Mouse (Mus musculus) heart, embryonic 11.5 days (tissue): Measurements from ENCODE around the gene Ptprm. TPM values are rescaled to one million over a fixed set of nuclear protein-coding genes. Genes with fewer than 3 reads are reported as not detected.

ENCODE experiments used
- ATAC-seq: fragments of 200-750 bp; cut with Nextera tagmentation; replicated peaks from 2 replicates; pipeline ENCODE4 v1.8.0; 2017; ENCODE audit warnings: moderate library complexity; ENCODE audit not compliant: insufficient number of reproducible peaks, low FRiP score, low TSS enrichment
- H3K27ac ChIP-seq: fragments of 300-500 bp; sonication (generic); 2 replicates; pipeline ENCODE4 v1.5.1; 2014; ENCODE audit warnings: mild to moderate bottlenecking, low read depth, low read length
- H3K27me3 ChIP-seq: fragments of 300-500 bp; sonication (generic); 2 replicates; pipeline ENCODE4 v1.6.1; 2014; ENCODE audit warnings: mild to moderate bottlenecking, low read length, mixed read lengths; ENCODE audit not compliant: control insufficient read depth, insufficient read depth
- H3K36me3 ChIP-seq: fragments of 300-500 bp; sonication (generic); 2 replicates; pipeline ENCODE4 v1.6.1; 2014; ENCODE audit warnings: mild to moderate bottlenecking, low read length, moderate library complexity, mixed read lengths; ENCODE audit not compliant: control insufficient read depth, insufficient read depth
- H3K4me1 ChIP-seq: fragments of 300-500 bp; sonication (generic); 2 replicates; pipeline ENCODE4 v1.6.1; 2014; ENCODE audit warnings: low read length; ENCODE audit not compliant: control insufficient read depth, insufficient read depth
- H3K4me2 ChIP-seq: fragments of 300-500 bp; sonication (generic); 2 replicates; pipeline ENCODE4 v1.6.1; 2014; ENCODE audit warnings: mild to moderate bottlenecking, moderate library complexity
- H3K4me3 ChIP-seq: fragments of 300-500 bp; sonication (generic); 2 replicates; pipeline ENCODE4 v1.5.1; 2014; ENCODE audit warnings: low read depth, low read length
- H3K9ac ChIP-seq: fragments of 300-500 bp; sonication (generic); 2 replicates; pipeline ENCODE4 v1.6.1; 2014; ENCODE audit warnings: mild to moderate bottlenecking, low read depth, low read length, moderate library complexity
- H3K9me3 ChIP-seq: fragments of 300-500 bp; sonication (generic); replicated peaks from 2 replicates; pipeline ENCODE4 v1.6.1; 2016; ENCODE audit warnings: low read length; ENCODE audit not compliant: control insufficient read depth
- WGBS: fragments of 180-500 bp; shearing (Covaris S2); extraction: QIAGEN DNeasy Blood & Tissue Kit; methylation state at CpG from one replicate; pipeline ENCODE4 v1.1.7; 2014; ENCODE audit not compliant: insufficient replicate concordance; 5-methylcytosine and 5-hydroxymethylcytosine counted together
- polyA plus RNA-seq: library from polyadenylated mRNA; unstranded; fragments of >200 nt; fragmentation: Nextera tagmentation; extraction: Ambion mirVana; gene quantifications from 2 replicates; pipeline ENCODE4 v1.2.1, GENCODE M21; 2014

Gene Ptprm
- polyA plus RNA-seq, 1 experiment from 2014 or later = 15.9 TPM

GRCm38 (mm10) chr17:67304831-67305230, 49.4 kb downstream of the Ptprm start:
- Histone ChIP-seq H3K27me3 (no peaks in the 10 kb centered on the region), H3K4me2 (no peak overlapping the region)
- ATAC-seq = no peak

DNA sequence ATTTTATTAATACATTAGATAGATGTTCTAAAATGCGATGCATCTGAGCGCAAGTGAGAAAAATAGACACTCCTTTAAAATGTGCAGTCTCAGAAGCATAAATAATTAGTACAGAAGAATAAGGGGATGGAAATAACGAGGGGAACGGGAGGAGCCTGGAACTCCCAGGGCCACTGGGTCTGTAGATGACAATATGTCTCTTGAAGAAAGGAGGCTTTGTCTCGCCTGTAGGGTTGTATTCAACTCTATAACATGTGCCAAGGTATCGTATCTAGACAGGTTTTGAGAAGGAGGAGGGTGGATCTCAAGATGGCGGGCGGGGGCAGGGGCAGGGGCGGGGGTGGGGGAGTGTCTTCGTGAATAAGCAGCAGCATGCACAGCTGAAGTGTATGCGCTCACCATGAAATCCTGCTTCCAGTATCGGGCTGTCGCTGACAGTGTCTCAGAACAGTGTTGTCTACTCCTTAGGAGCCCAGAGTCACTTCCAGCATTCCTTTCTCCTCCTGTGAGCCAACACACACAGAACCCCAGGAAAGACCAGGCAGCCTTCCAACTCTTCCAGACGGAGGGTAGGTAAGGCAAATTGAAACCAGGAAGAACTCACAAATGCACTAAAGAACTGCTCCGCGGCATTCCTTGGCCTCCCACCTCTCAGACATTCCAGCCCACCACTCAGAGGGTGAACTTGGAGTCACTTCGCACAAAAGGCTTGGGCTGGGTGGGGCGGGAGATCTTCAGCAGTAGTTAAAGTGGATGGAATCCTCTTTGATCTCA, 50.7 kb downstream of the Ptprm start:
- peak overlapping the region; percentile 1; the same call in 1 of the 2 replicates for H3K4me2 ChIP-seq
- H3K4me1 ChIP-seq = peaks cover 7% of the 10 kb centered on the region; the same call in 1 of the 2 replicates
- H3K27me3 ChIP-seq = no peaks in the 10 kb centered on the region
- H3K9ac ChIP-seq = no peak overlapping the region
- H3K9me3 ChIP-seq = no peaks in the 10 kb centered on the region
- 73% methylated on average over 18 of the region's 18 CpGs for WGBS
- H3K36me3 ChIP-seq = no peaks in the 10 kb centered on the region
- ATAC-seq = no peak
- no peak overlapping the region for H3K27ac ChIP-seq
- H3K4me3 ChIP-seq = no peak overlapping the region

More at GRCm38 (mm10) chr17:67304831-67305230, 49.4 kb downstream of the Ptprm start:
- H3K9ac ChIP-seq = no peak overlapping the region
- 67% methylated on average over 3 of the region's 3 CpGs for WGBS
- H3K36me3 ChIP-seq = no peaks in the 10 kb centered on the region
- no peak overlapping the region for H3K4me3 ChIP-seq
- no peaks in the 10 kb centered on the region for H3K9me3 ChIP-seq
- H3K27ac ChIP-seq = no peak overlapping the region
- H3K4me1 ChIP-seq = peaks cover 18% of the 10 kb centered on the region

DNA sequence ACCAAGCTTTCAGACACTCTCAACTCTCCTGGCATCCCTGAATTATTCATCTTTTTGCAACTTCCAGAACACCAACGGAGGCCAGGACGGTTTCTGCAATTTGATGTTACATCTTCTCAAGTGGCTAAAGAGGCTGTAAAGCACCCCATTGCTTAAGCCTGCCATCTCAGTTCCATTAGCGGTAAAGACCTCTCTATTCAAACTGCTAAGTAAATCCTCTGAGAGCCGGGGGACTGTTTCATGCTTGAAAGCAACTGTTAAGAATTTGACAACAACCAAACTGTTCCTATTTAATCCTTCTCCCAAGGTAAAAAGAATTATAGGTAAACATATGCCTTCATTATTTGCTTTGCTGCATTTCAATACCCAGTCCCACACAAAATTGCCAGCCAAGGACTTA, 51.7 kb downstream of the Ptprm start:
- Histone ChIP-seq H3K4me2 (no peak overlapping the region), H3K4me1 (peaks cover 8% of the 10 kb centered on the region), H3K27me3 (no peaks in the 10 kb centered on the region), H3K9ac (no peak overlapping the region), H3K36me3 (no peaks in the 10 kb centered on the region), H3K9me3 (no peaks in the 10 kb centered on the region), H3K27ac (no peak overlapping the region), H3K4me3 (no peak overlapping the region)
- 57% methylated on average over 4 of the region's 4 CpGs for WGBS
- ATAC-seq = no peak

GRCm38 (mm10) chr17:67302074-67302473, 52.2 kb downstream of the Ptprm start:
- Histone ChIP-seq H3K4me1 (peaks cover 10% of the 10 kb centered on the region), H3K9ac (no peak overlapping the region), H3K9me3 (no peaks in the 10 kb centered on the region), H3K27me3 (no peaks in the 10 kb centered on the region), H3K36me3 (no peaks in the 10 kb centered on the region), H3K4me3 (no peak overlapping the region), H3K27ac (no peak overlapping the region), H3K4me2 (no peak overlapping the region)
- 83% methylated on average over 4 of the region's 4 CpGs for WGBS
- ATAC-seq = no peak

- Histone ChIP-seq H3K4me1 (peaks cover 10% of the 10 kb centered on the region), H3K9me3 (no peaks in the 10 kb centered on the region), H3K4me3 (no peak overlapping the region), H3K27me3 (no peaks in the 10 kb centered on the region), H3K27ac (no peak overlapping the region), H3K4me2 (no peak overlapping the region), H3K36me3 (no peaks in the 10 kb centered on the region), H3K9ac (no peak overlapping the region)
- no peak for ATAC-seq
- 89% methylated on average over 4 of the region's 4 CpGs for WGBS
Measured at GRCm38 (mm10) chr17:67301367-67301766, 52.9 kb downstream of the Ptprm start.

DNA sequence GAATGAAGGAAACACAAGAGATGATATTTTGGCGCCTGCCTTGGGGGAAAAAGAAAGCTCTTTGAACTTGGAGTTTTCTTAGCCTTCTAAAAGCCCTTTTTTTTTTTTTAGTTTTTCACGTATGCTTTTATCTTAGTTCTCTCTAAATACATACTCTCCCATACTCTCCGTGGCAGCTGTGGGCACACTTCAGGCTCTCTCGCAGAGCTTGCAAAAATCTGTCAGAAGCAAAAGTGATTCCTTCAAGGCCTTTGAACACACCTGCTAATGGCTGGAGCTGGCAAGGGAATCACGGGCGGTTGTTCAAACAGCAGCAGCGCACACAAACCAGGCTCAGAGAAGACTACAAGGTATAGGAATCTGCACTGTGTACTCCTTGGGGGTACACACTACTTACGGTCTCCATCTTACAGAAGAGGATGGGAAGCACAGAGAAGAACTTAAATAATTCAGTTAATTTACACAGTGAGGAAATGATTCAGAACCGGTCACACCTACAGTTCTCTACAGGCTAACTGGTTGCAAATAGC, 55.9 kb downstream of the Ptprm start:
- no peaks in the 10 kb centered on the region for H3K36me3 ChIP-seq
- no peak overlapping the region for H3K4me3 ChIP-seq
- no peak for ATAC-seq
- no peak overlapping the region for H3K27ac ChIP-seq
- peaks cover 5% of the 10 kb centered on the region; the same call in 1 of the 2 replicates for H3K4me1 ChIP-seq
- no peaks in the 10 kb centered on the region for H3K27me3 ChIP-seq
- H3K4me2 ChIP-seq = no peak overlapping the region
- no peak overlapping the region for H3K9ac ChIP-seq
- H3K9me3 ChIP-seq = no peaks in the 10 kb centered on the region
- 61% methylated on average over 9 of the region's 9 CpGs for WGBS

DNA sequence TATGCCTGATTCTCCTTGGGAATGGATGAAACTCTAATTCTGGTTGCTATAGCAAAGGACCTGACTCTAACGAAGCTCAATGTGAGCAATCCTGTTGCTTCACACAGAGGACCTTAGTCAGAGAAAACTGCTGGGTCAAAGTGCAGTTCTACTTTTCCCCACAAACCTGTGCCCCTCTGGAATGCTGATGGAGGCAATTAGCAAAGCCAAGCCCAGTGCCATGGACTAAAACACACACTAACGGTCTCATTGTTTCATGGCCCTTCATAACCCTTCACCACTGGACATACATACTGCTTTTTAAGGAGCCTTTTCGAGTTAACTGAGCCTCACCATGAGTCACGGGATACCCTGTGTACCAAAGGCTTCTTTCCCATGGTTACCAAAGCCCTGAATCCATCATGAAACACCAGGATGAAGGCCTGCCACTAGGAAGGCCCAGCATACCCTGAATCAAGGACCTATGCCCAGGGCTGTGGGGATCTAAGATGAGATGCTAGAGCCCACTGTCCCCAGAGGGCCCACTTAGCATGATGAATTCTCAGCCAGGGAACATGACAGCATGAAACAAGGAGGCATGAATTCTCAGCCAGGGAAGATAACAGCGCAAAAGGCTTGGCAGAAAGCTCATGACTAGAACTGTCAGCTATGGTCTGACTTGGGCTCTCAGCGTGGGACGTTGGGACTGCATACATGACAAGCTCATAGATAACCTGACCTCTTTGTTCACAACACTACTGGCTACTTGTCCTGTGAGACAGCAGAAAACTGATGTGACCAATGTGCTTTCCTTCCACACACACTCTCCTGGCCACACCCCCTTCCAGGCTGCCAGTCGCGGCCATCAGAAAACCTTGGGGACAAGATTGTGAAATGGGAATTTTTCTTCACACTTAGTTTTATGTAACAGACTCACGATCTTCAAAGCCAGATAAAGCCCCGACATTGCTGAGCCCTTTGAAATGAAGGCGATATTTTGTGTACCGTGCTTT, 57.4 kb downstream of the Ptprm start:
- Histone ChIP-seq H3K4me1 (peaks cover 5% of the 10 kb centered on the region; the same call in 1 of the 2 replicates), H3K4me2 (no peak overlapping the region), H3K4me3 (no peak overlapping the region), H3K27ac (no peak overlapping the region), H3K9ac (no peak overlapping the region), H3K36me3 (no peaks in the 10 kb centered on the region), H3K27me3 (no peaks in the 10 kb centered on the region), H3K9me3 (no peaks in the 10 kb centered on the region)
- ATAC-seq = no peak
- WGBS = 76% methylated on average over 13 of the region's 13 CpGs

- Histone ChIP-seq H3K9me3 (no peaks in the 10 kb centered on the region), H3K9ac (no peak overlapping the region), H3K27me3 (no peaks in the 10 kb centered on the region), H3K36me3 (no peaks in the 10 kb centered on the region), H3K4me2 (no peak overlapping the region), H3K27ac (no peak overlapping the region), H3K4me1 (no peaks in the 10 kb centered on the region), H3K4me3 (no peak overlapping the region)
- no peak for ATAC-seq
- 44% methylated on average over 16 of the region's 16 CpGs for WGBS
Measured at GRCm38 (mm10) chr17:67290662-67291240, 63.5 kb downstream of the Ptprm start.
